Mouse (Mus musculus) CH12.LX (cell line): ENCODE results near the gene Ttll5. TPM values are rescaled to one million over a fixed set of nuclear protein-coding genes. Genes with fewer than 3 reads are reported as not detected.

Experiments
- DNase-seq: peaks from one replicate; pipeline ENCODE4 v3.0.0-alpha.2; 2013; ENCODE audit errors: extremely low read depth
- H3K27ac ChIP-seq: 2 replicates; pipeline ENCODE4 v1.5.1; 2012; ENCODE audit warnings: low read depth, mild to moderate bottlenecking, control low read depth, moderate library complexity; ENCODE audit not compliant: insufficient read depth
- H3K27me3 ChIP-seq: replicated peaks from 2 replicates; pipeline ENCODE3; 2012; ENCODE audit warnings: inconsistent platforms
- H3K36me3 ChIP-seq, 2 experiments: replicated peaks in 1 of 2; 2 replicates each; pipeline versions ENCODE3 to v1.6.1; 2012; ENCODE audit warnings: inconsistent platforms in 1 of 2, low read length in 1 of 2, mild to moderate bottlenecking in 1 of 2, mixed read lengths in 1 of 2, moderate library complexity in 1 of 2; ENCODE audit not compliant: control insufficient read depth in 1 of 2, insufficient read depth in 1 of 2
- H3K4me1 ChIP-seq, 2 experiments: 2 replicates each; pipeline ENCODE4 v1.6.1; 2012; ENCODE audit warnings: inconsistent platforms in 1 of 2, moderate library complexity in 1 of 2; ENCODE audit not compliant: insufficient read depth in 2 of 2, control insufficient read depth in 1 of 2
- H3K4me2 ChIP-seq: 2 replicates; pipeline ENCODE4 v1.6.1; 2012; ENCODE audit warnings: low read depth, mild to moderate bottlenecking, control low read depth; ENCODE audit not compliant: poor library complexity, insufficient read depth, severe bottlenecking
- H3K4me3 ChIP-seq, 3 experiments: fragments of 150-350 bp in 1 of 3; sonication (generic) in 1 of 3; replicated peaks in 1 of 3; 2 replicates each; pipeline versions ENCODE3 to v1.5.1; 2011 to 2012; ENCODE audit warnings: low read depth in 2 of 3, low read length in 2 of 3, mild to moderate bottlenecking in 2 of 3, moderate library complexity in 2 of 3, control low read depth in 1 of 3, improper control_type of control experiment in 1 of 3, inconsistent platforms in 1 of 3, mixed read lengths in 1 of 3; ENCODE audit not compliant: poor library complexity in 1 of 3
- H3K79me2 ChIP-seq: replicated peaks from 2 replicates; pipeline ENCODE4 v1.6.1; 2012; ENCODE audit warnings: mild to moderate bottlenecking, moderate library complexity; ENCODE audit not compliant: control insufficient read depth, poor library complexity, insufficient read depth, severe bottlenecking; ENCODE audit errors: extremely low read depth
- H3K9ac ChIP-seq: 2 replicates; pipeline ENCODE4 v1.6.1; 2012; ENCODE audit warnings: low read depth, mild to moderate bottlenecking, control low read depth, moderate library complexity; ENCODE audit not compliant: insufficient read depth
- H3K9me3 ChIP-seq: replicated peaks from 2 replicates; pipeline ENCODE3; 2012; ENCODE audit warnings: low read length, inconsistent platforms, mixed read lengths
- BHLHE40 ChIP-seq: IDR thresholded peaks from 2 replicates; pipeline ENCODE4 v1.6.1; 2011; ENCODE audit warnings: mild to moderate bottlenecking, low read depth, low read length, improper control_type of control experiment
- CHD1 ChIP-seq: IDR thresholded peaks from 2 replicates; pipeline ENCODE4 v1.6.1; 2012; ENCODE audit warnings: low read depth, low read length, improper control_type of control experiment, inconsistent platforms
- E2F4 ChIP-seq: IDR thresholded peaks from 2 replicates; pipeline ENCODE4 v1.6.1; 2011; ENCODE audit warnings: low read depth, low read length, improper control_type of control experiment; ENCODE audit not compliant: insufficient replicate concordance
- ELF1 ChIP-seq: IDR thresholded peaks from 2 replicates; pipeline ENCODE4 v1.6.1; 2014; ENCODE audit warnings: low read depth, mild to moderate bottlenecking, inconsistent platforms, low read length, improper control_type of control experiment
- EP300 ChIP-seq: IDR thresholded peaks from 2 replicates; pipeline ENCODE4 v1.6.1; 2011; ENCODE audit warnings: low read length, improper control_type of control experiment
- ETS1 ChIP-seq: conservative IDR thresholded peaks from 2 replicates; pipeline ENCODE4 v1.6.1; 2012; ENCODE audit warnings: low read depth, mild to moderate bottlenecking, inconsistent platforms, low read length, improper control_type of control experiment, moderate library complexity
- HCFC1 ChIP-seq: IDR thresholded peaks from 2 replicates; pipeline ENCODE4 v1.6.1; 2012; ENCODE audit warnings: low read depth, mild to moderate bottlenecking, inconsistent platforms, low read length, improper control_type of control experiment
- IRF4 ChIP-seq: IDR thresholded peaks from 2 replicates; pipeline ENCODE4 v1.6.1; 2014; ENCODE audit warnings: low read depth, mild to moderate bottlenecking, inconsistent platforms, low read length, improper control_type of control experiment
- JUND ChIP-seq: conservative IDR thresholded peaks from 2 replicates; pipeline ENCODE4 v1.6.1; 2011; ENCODE audit warnings: low read depth, low read length, improper control_type of control experiment
- MAX ChIP-seq: IDR thresholded peaks from 2 replicates; pipeline ENCODE4 v1.6.1; 2011; ENCODE audit warnings: low read length, improper control_type of control experiment
- MAZ ChIP-seq: IDR thresholded peaks from 2 replicates; pipeline ENCODE4 v1.6.1; 2012; ENCODE audit warnings: low read depth, mild to moderate bottlenecking, inconsistent platforms, low read length, improper control_type of control experiment, moderate library complexity
- MEF2A ChIP-seq: IDR thresholded peaks from 2 replicates; pipeline ENCODE4 v1.6.1; 2014; ENCODE audit warnings: low read depth, mild to moderate bottlenecking, inconsistent platforms, low read length, improper control_type of control experiment, borderline replicate concordance
- MXI1 ChIP-seq: IDR thresholded peaks from 2 replicates; pipeline ENCODE4 v1.6.1; 2011; ENCODE audit warnings: mild to moderate bottlenecking, low read depth, low read length, improper control_type of control experiment
- MYC ChIP-seq: IDR thresholded peaks from 2 replicates; pipeline ENCODE4 v1.6.1; 2011; ENCODE audit warnings: low read depth, mild to moderate bottlenecking, improper control_type of control experiment, low read length
- NRF1 ChIP-seq: IDR thresholded peaks from 2 replicates; pipeline ENCODE4 v1.6.1; 2014; ENCODE audit warnings: low read depth, mild to moderate bottlenecking, inconsistent platforms, low read length, improper control_type of control experiment, moderate library complexity
- PAX5 ChIP-seq: IDR thresholded peaks from 2 replicates; pipeline ENCODE4 v1.6.1; 2012; ENCODE audit warnings: low read length, inconsistent platforms, mixed read lengths
- POLR2AphosphoS2 ChIP-seq: IDR thresholded peaks from 2 replicates; pipeline ENCODE4 v1.6.1; 2011; ENCODE audit warnings: low read depth, low read length, improper control_type of control experiment
- RAD21 ChIP-seq: IDR thresholded peaks from 2 replicates; pipeline ENCODE4 v1.6.1; 2011; ENCODE audit warnings: low read depth, mild to moderate bottlenecking, low read length, improper control_type of control experiment, moderate library complexity
- RCOR1 ChIP-seq: conservative IDR thresholded peaks from 2 replicates; pipeline ENCODE4 v1.6.1; 2012; ENCODE audit warnings: low read depth, mild to moderate bottlenecking, inconsistent platforms, low read length, improper control_type of control experiment
- SIN3A ChIP-seq: IDR thresholded peaks from 2 replicates; pipeline ENCODE4 v1.6.1; 2012; ENCODE audit warnings: low read length, improper control_type of control experiment, inconsistent platforms
- TCF12 ChIP-seq: IDR thresholded peaks from 2 replicates; pipeline ENCODE4 v1.6.1; 2014; ENCODE audit warnings: low read depth, mild to moderate bottlenecking, inconsistent platforms, low read length, improper control_type of control experiment
- UBTF ChIP-seq: IDR thresholded peaks from 2 replicates; pipeline ENCODE4 v1.6.1; 2012; ENCODE audit warnings: low read depth, mild to moderate bottlenecking, inconsistent platforms, low read length, improper control_type of control experiment, moderate library complexity
- USF1 ChIP-seq: IDR thresholded peaks from 2 replicates; pipeline ENCODE4 v1.6.1; 2014; ENCODE audit warnings: low read depth, mild to moderate bottlenecking, inconsistent platforms, low read length, improper control_type of control experiment
- USF2 ChIP-seq: conservative IDR thresholded peaks from 2 replicates; pipeline ENCODE4 v1.6.1; 2011; ENCODE audit warnings: low read depth, low read length, improper control_type of control experiment
- ZKSCAN1 ChIP-seq: IDR thresholded peaks from 2 replicates; pipeline ENCODE4 v1.6.1; 2012; ENCODE audit warnings: low read depth, inconsistent platforms, low read length, improper control_type of control experiment, borderline replicate concordance
- ZMIZ1 ChIP-seq: IDR thresholded peaks from 2 replicates; pipeline ENCODE4 v1.6.1; 2012; ENCODE audit warnings: low read depth, mild to moderate bottlenecking, inconsistent platforms, low read length, improper control_type of control experiment
- ZNF384 ChIP-seq: IDR thresholded peaks from 2 replicates; pipeline ENCODE4 v1.6.1; 2012; ENCODE audit warnings: low read depth, low read length, improper control_type of control experiment, inconsistent platforms
- dilution Hi-C: fragments of 300-500 bp; cut with MboI; formaldehyde crosslinking; loops from 2 replicates; pipeline ENCODE4 v1.14.3; 2020; ENCODE audit warnings: low sequenced_read_pairs; ENCODE audit not compliant: extremely low pct_unique_long_range_greater_than_20kb, extremely low pct_ligation_motif_present
- in situ Hi-C: fragments of 300-500 bp; cut with MboI; formaldehyde crosslinking; loops from 3 replicates; pipeline ENCODE4 v1.14.3; 2019; ENCODE audit warnings: low sequenced_read_pairs, low pct_ligation_motif_present, low pct_unique_long_range_greater_than_20kb, mixed read lengths
- polyA plus RNA-seq: library from polyadenylated mRNA; unstranded; fragments of >175 nt; gene quantifications from 2 replicates; pipeline ENCODE4 v1.2.1, GENCODE M21; 2012; ENCODE audit warnings: low read depth; ENCODE audit not compliant: insufficient read length
- total RNA-seq, 2 experiments: library from RNA; depleted of rRNA; stranded (reverse); fragments of 300-350 nt in 1 of 2; fragments of >200 nt in 1 of 2; gene quantifications; 2 replicates each; pipeline ENCODE4 v1.2.3; 2012 to 2014

Ttll5 gene
- total and polyA plus RNA-seq, 3 experiments = 5.7 to 14.0 (median 8.7) TPM

GRCm38 (mm10) chr12:85903986-85904385 lies 79.5 kb downstream of the Ttll5 start:
- in situ Hi-C loops = no loop called here
- no peak overlapping the region for H3K4me3 ChIP-seq

GRCm38 (mm10) chr12:85905666-85906065 lies 81.2 kb downstream of the Ttll5 start:
- Histone ChIP-seq H3K9me3 (no peaks in the 10 kb centered on the region), H3K4me2 (no peak overlapping the region), H3K79me2 (no peaks in the 10 kb centered on the region), H3K27me3 (no peaks in the 10 kb centered on the region), H3K9ac (no peak overlapping the region), H3K4me3 (no peak overlapping the region), H3K36me3 (peaks cover 6 to 17% of the 10 kb centered on the region in 2 experiments), H3K4me1 (peaks cover 0 to 6% of the 10 kb centered on the region in 2 experiments; a peak in 1 of 4 replicates), H3K27ac (no peak overlapping the region)
- TF ChIP-seq RCOR1 = no peak
- TF ChIP-seq MYC = no peak
- TF ChIP-seq ZKSCAN1 = no peak
- TF ChIP-seq ELF1 = no peak
- TF ChIP-seq MEF2A = no peak
- no peak for TF ChIP-seq MAZ
- no peak for TF ChIP-seq USF2
- TF ChIP-seq EP300 = no peak
- no peak for TF ChIP-seq HCFC1
- TF ChIP-seq E2F4 = no peak
- in situ Hi-C loops (no loop called here), dilution Hi-C loops (no loop called here)
- DNase-seq = no peak

More at GRCm38 (mm10) chr12:85903986-85904385, 79.5 kb downstream of the Ttll5 start:
- Histone ChIP-seq H3K27ac (no peak overlapping the region), H3K4me1 (peaks cover 0 to 9% of the 10 kb centered on the region in 2 experiments; a peak in 1 of 4 replicates), H3K36me3 (peaks cover 3 to 14% of the 10 kb centered on the region in 2 experiments), H3K79me2 (no peaks in the 10 kb centered on the region), H3K4me2 (no peak overlapping the region), H3K9me3 (no peaks in the 10 kb centered on the region), H3K27me3 (no peaks in the 10 kb centered on the region), H3K9ac (no peak overlapping the region)
- DNase-seq = no peak
- no peak for TF ChIP-seq IRF4
- TF ChIP-seq POLR2AphosphoS2 = no peak
- no peak for TF ChIP-seq RAD21
- no peak for TF ChIP-seq SIN3A
- no peak for TF ChIP-seq ZNF384
- no peak for TF ChIP-seq MXI1
- no peak for TF ChIP-seq TCF12
- no peak for TF ChIP-seq USF1
- no peak for TF ChIP-seq ZMIZ1
- TF ChIP-seq JUND = no peak
- no peak for TF ChIP-seq ELF1
- no peak for TF ChIP-seq CHD1
- TF ChIP-seq NRF1 = no peak
- no peak for TF ChIP-seq MEF2A
- no peak for TF ChIP-seq ETS1
- TF ChIP-seq PAX5 = no peak
- no peak for TF ChIP-seq UBTF
- TF ChIP-seq MAX = no peak
- no peak for TF ChIP-seq BHLHE40
- dilution Hi-C loops = no loop called here
